Mouse (Mus musculus) brown adipose tissue, adult 24 weeks (tissue): ENCODE measurements around the gene Prune1. TPM values are rescaled to one million over a fixed set of nuclear protein-coding genes. Genes with fewer than 3 reads are reported as not detected.

Experiments
- polyA plus RNA-seq: library from polyadenylated mRNA; stranded (reverse); fragments of >200 nt; gene quantifications from 2 replicates; pipeline ENCODE4 v1.2.4, GENCODE M21; 2012; ENCODE audit not compliant: missing spikeins, insufficient read depth, insufficient read length

Prune1 gene
- polyA plus RNA-seq, 1 experiment: 16.3 TPM

Other genes starting within 250 kb of the Prune1 start
- 168 and 202 TPM in 2 replicates for gene Psmd4, start 239.5 kb downstream of the Prune1 start, polyA plus RNA-seq
- 12.7 and 14.5 TPM in 2 replicates for gene Pip5k1a, start 175.1 kb downstream of the Prune1 start, polyA plus RNA-seq
- gene Vps72, start 171.1 kb downstream of the Prune1 start, polyA plus RNA-seq: 18.8 and 26.2 TPM in 2 replicates
- gene Tmod4, start 157.6 kb downstream of the Prune1 start, polyA plus RNA-seq: 7.3 and 12.4 TPM in 2 replicates
- 34.7 and 62.1 TPM in 2 replicates for gene Scnm1, start 148.1 kb downstream of the Prune1 start, polyA plus RNA-seq
- 7.3 and 7.6 TPM in 2 replicates for gene Lysmd1, start 148.0 kb downstream of the Prune1 start, polyA plus RNA-seq
- 2.7 and 2.8 TPM in 2 replicates for gene Tnfaip8l2, start 139.7 kb downstream of the Prune1 start, polyA plus RNA-seq
- gene Sema6c, start 121.6 kb downstream of the Prune1 start, polyA plus RNA-seq: 1.5 and 2.6 TPM in 2 replicates
- gene Gabpb2, start 64.2 kb downstream of the Prune1 start, polyA plus RNA-seq: 11.3 and 12.2 TPM in 2 replicates
- gene Cdc42se1, start 53.3 kb downstream of the Prune1 start, polyA plus RNA-seq: 23.3 and 29.2 TPM in 2 replicates
- 3.5 and 7.0 TPM in 2 replicates for gene Mllt11, start 49.9 kb downstream of the Prune1 start, polyA plus RNA-seq
- gene Gm128, start 40.5 kb downstream of the Prune1 start, polyA plus RNA-seq: not detected in 2 replicates
- not detected in 2 replicates for gene Bnipl, start 30.9 kb downstream of the Prune1 start, polyA plus RNA-seq
- 22.1 and 23.5 TPM in 2 replicates for gene Mindy1, start 731 bp downstream of the Prune1 start, polyA plus RNA-seq
- 0.63 and 1.5 TPM in 2 replicates for gene Anxa9, start 25.1 kb upstream of the Prune1 start, polyA plus RNA-seq
- 178 and 185 TPM in 2 replicates for gene Cers2, start 32.7 kb upstream of the Prune1 start, polyA plus RNA-seq
- 6.7 and 7.5 TPM in 2 replicates for gene Setdb1, start 75.1 kb upstream of the Prune1 start, polyA plus RNA-seq
- gene 4930558C23Rik, start 120.8 kb upstream of the Prune1 start, polyA plus RNA-seq: not detected in 2 replicates
- gene Arnt, start 152.3 kb upstream of the Prune1 start, polyA plus RNA-seq: 17.2 and 18.4 TPM in 2 replicates
- gene Ctsk, start 217.2 kb upstream of the Prune1 start, polyA plus RNA-seq: 7.5 and 12.3 TPM in 2 replicates
- 21.0 and 22.4 TPM in 2 replicates for gene Ctss, start 244.7 kb upstream of the Prune1 start, polyA plus RNA-seq